Mouse (Mus musculus) gastrocnemius, postnatal 36 days (tissue): Measurements from ENCODE around the gene Cox19. TPM values are rescaled to one million over a fixed set of nuclear protein-coding genes. Genes with fewer than 3 reads are reported as not detected.
A peak's percentile ranks its signal among the peaks of the same experiment; 100 is the strongest.
"Not testable (repeated sequence)": the region's sequence is repeated elsewhere in the genome, so short reads cannot be mapped to it uniquely, and the experiment has no call there.

Experiments used
- DNase-seq, 2 experiments: peaks; one replicate each; pipeline ENCODE4 v3.0.0; 2022
- intact Hi-C: fragments of 180-260 bp; cut with DNase I; formaldehyde crosslinking; loops from one replicate; pipeline ENCODE4 v1.15.1; 2025
- long read RNA-seq, 2 experiments: library from polyadenylated mRNA; stranded (forward); transcript quantifications; one replicate each; pipeline ENCODE4 v2.0.0; 2021
- total RNA-seq, 2 experiments: library from RNA; stranded (reverse); gene quantifications; 2 replicates each; pipeline ENCODE4 v1.2.3; 2021

Gene Cox19
- total RNA-seq, result 10 to 100 TPM; 52.8 to 68.3 TPM
- long read RNA-seq, experiment 1, transcript Cox19-201 (3 exons, 2,461 nt), result major isoform, 29 of 48 reads
- long read RNA-seq, experiment 1, partial matches to known transcripts, result 0 of 48 reads
- long read RNA-seq, experiment 1, other reads (novel, unspliced or antisense), result 19 of 48 reads
- long read RNA-seq, experiment 2, transcript Cox19-201 (3 exons, 2,461 nt), result major isoform, 44 of 84 reads
- long read RNA-seq, experiment 2, partial matches to known transcripts, result 1 of 84 reads
- long read RNA-seq, experiment 2, other reads (novel, unspliced or antisense), result 38 of 84 reads

GRCm38 (mm10) chr5:139351134-139351533 is at the start of gene Cox19:
Gene Cox19 (minus strand): TSS chr5:139351418.
- intact Hi-C loops, result no loop called here
- no peak for DNase-seq

GRCm38 (mm10) chr5:139399991-139400390 is 48.8 kb upstream of the Cox19 start:
- no peak for DNase-seq
- intact Hi-C loops, result no loop called here

GRCm38 (mm10) chr5:139398786-139399185 is 47.6 kb upstream of the Cox19 start:
- intact Hi-C loops, result no loop called here

GRCm38 (mm10) chr5:139397959-139398753 is 46.9 kb upstream of the Cox19 start:
- peak; percentile 94 for DNase-seq
- intact Hi-C loops, result loop anchor here (2.0 kb wide), 1 partner anchor 33 kb away; no protein-coding TSS in a partner anchor

More at GRCm38 (mm10) chr5:139398786-139399185, 47.6 kb upstream of the Cox19 start:
- DNase-seq, result no peak

DNA sequence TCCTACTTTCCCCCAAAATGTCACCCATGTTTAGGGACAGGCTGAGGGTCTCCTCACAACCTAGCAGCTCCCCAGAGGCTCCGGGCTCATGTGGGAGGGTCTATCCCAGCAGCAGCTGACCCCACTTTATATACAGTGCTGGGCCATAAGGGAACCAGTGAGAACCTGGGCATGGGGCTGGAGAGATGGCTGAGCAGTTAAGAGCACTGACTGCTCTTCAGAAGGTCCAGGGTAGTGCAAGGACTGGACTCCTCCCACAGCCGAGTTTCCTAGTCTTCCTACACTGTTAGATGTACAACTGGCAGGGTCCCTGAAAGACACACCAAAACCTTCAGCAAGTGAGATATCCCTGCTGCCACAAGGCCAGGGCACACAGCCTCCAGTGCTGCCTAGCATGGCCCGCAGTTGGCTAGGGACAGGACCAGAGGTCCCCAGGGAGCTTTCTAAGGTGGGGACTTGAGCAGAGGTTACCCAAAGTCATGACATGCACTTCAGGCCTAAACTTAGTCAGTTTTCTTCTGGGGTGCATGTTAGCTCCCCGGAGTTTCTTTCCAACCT is 46.2 kb upstream of the Cox19 start:
- intact Hi-C loops, result loop anchor here (2.0 kb wide), 1 partner anchor 33 kb away; no protein-coding TSS in a partner anchor
- no peak for DNase-seq

- intact Hi-C loops, result no loop called here
- DNase-seq, result no peak
Measured at GRCm38 (mm10) chr5:139395528-139395927, 44.3 kb upstream of the Cox19 start.

DNA sequence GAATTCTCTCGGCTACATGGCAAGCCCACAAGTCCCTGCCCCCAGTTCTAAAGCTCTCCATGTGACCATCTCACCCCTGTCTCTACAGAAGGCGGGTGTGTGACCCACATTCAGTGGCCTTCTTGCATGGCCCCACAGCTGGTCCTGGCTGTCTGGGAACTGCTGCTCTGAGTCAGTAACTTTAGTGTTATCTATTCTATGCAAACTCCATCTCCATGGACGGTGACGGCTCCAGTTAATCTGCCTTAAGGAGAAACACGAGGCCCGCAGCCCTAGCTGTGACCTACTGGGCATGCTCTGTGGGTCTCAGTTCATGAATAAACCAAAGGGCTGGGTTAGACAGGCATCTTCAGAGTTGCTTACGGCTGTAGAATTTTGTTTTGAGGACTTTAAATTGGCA is 43.2 kb upstream of the Cox19 start:
- no peak for DNase-seq
- intact Hi-C loops, result no loop called here

GRCm38 (mm10) chr5:139393197-139393588 is 42.0 kb upstream of the Cox19 start:
- DNase-seq, result no peak
- intact Hi-C loops, result no loop called here

DNA sequence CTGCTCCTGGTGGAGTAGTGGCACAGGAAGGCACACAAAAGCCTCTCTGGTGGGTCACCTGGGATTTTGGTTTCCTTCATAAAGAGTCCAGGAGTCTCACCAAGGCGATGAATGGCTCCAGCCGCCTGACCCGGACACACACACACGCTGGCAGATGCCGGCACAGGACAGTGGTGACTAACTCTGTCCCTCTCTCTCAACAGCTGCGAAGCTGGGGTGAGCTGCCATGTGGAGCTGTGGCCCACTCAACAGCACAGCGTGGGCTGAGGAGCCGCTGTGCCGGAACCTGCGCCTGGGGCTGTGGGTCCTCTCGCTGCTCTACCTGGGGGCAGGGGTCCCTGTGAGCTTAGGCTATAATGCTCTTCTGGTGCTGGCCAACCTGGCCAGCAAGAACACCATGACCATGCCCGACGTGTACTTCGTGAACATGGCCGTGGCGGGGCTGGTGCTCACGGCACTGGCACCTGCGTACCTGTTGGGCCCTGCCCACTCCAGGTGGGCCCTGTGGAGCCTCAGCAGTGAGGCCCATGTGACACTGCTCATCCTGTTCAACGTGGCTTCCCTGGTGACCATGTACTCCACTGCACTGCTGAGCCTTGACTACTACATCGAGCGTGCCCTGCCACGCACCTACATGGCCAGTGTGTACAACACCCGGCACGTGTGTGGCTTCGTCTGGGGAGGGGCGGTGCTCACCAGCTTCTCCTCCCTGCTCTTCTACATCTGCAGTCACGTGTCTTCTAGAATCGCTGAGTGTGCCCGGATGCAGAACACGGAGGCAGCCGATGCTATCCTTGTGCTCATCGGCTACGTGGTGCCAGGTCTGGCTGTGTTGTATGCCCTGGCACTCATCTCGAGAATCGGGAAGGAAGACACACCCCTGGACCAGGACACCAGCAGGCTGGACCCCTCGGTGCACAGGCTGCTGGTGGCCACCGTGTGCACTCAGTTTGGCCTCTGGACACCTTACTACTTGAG is 41.3 kb upstream of the Cox19 start:
- intact Hi-C loops, result no loop called here
- DNase-seq, result no peak

- intact Hi-C loops, result no loop called here
- DNase-seq, result no peak
Measured at GRCm38 (mm10) chr5:139391309-139391990, 40.2 kb upstream of the Cox19 start.

GRCm38 (mm10) chr5:139390324-139391119 is 39.3 kb upstream of the Cox19 start:
- intact Hi-C loops, DNase-seq: not testable (repeated sequence)

DNA sequence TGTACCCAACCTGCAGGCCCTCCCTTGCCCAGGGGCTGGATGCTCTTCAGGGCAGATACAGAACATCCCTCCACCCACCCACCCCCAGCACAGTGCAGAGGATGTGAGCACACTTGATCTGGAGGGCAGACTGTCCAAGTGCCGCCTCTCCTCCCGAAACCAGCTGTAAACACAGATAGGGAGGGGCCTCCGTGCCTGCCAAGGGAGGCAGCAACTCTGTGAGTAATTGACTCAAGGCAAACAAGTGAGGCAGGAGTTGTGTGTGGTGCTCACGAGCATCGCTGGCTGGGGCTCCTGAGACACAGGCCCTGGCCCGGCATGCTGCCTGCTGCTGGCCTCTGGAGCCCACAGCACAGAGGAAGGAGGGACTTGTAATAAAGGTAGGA is 38.5 kb upstream of the Cox19 start:
- DNase-seq, result peak; percentile 69 to 74
- intact Hi-C loops, result no loop called here

GRCm38 (mm10) chr5:139388694-139389675 is 37.8 kb upstream of the Cox19 start:
- DNase-seq, result no peak
- intact Hi-C loops, result no loop called here

GRCm38 (mm10) chr5:139388195-139388570 is 37.0 kb upstream of the Cox19 start:
- DNase-seq, result no peak

GRCm38 (mm10) chr5:139387329-139388194 is 36.3 kb upstream of the Cox19 start:
- DNase-seq, result no peak

More at GRCm38 (mm10) chr5:139388195-139388570, 37.0 kb upstream of the Cox19 start:
- intact Hi-C loops, result no loop called here

DNA sequence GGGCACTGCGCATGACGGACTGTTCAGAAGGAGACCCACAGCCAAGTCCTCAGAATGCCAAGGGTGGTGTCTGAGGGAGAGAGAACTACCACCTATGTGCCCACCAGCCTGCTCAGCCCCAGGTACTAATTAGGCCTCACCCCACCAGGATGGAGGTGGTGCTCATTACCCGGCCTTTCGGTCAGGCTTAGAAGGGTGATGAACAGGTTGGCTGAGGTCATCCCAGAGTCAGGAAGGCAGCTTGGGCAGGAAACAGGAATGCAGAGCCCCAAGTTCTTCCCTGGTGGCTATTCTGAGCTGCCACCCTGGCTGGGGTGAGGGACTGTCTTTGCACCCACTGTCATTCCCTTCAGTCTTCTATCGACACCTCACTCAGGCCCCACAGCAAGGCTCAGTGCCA is 34.8 kb upstream of the Cox19 start:
- intact Hi-C loops, result no loop called here
- DNase-seq, result no peak

More at GRCm38 (mm10) chr5:139387329-139388194, 36.3 kb upstream of the Cox19 start:
- intact Hi-C loops, result no loop called here

GRCm38 (mm10) chr5:139384531-139384930 is 33.3 kb upstream of the Cox19 start:
- peak in 1 of 2 experiments; percentile 61 for DNase-seq
- intact Hi-C loops, result no loop called here
